Mouse (Mus musculus): ENCODE data around the gene Pigs. TPM values are rescaled to one million over a fixed set of nuclear protein-coding genes. Genes with fewer than 3 reads are reported as not detected.

The Pigs gene
- total and polyA plus RNA-seq, 2 experiments from 2014 or later, result 88.3 to 105 TPM

- peak overlapping the region; percentile 86 for H3K27ac ChIP-seq
- H3K9ac ChIP-seq (replicated peaks; ENCODE audit: low read length), result no peak overlapping the region
- TF ChIP-seq CTCF (IDR thresholded peaks at IDR 0.05; ENCODE audit: low read depth), result no peak
- ATAC-seq (peak; percentile 71), DNase-seq (ENCODE audit: low spot score) (peak; percentile 76)
- peak overlapping the region; percentile 53 for H3K4me2 ChIP-seq (ENCODE audit: low read depth, low read length)
- no peaks in the 10 kb centered on the region for H3K9me3 ChIP-seq (ENCODE audit: low read length)
- no peaks in the 10 kb centered on the region for H3K27me3 ChIP-seq (ENCODE audit: insufficient read depth, low read length)
- peaks cover 8% of the 10 kb centered on the region for H3K4me1 ChIP-seq (ENCODE audit: insufficient read depth, low read length)
- H3K36me3 ChIP-seq (ENCODE audit: insufficient read depth, low read length), result no peaks in the 10 kb centered on the region
- WGBS, result 33% methylated on average over 2 of the region's 2 CpGs
- H3K4me3 ChIP-seq (ENCODE audit: low read length), result peak overlapping the region; percentile 31
Observed at GRCm38 (mm10) chr11:78322076-78322831, 6.0 kb upstream of the Pigs start.

GRCm38 (mm10) chr11:78322860-78323259, 5.4 kb upstream of the Pigs start, which contains the start of gene Aldoc:
Gene Aldoc, plus strand, starts transcription at chr11:78322968.
- peak within 1 kb of the TSS; percentile 86 for H3K27ac ChIP-seq
- no peaks in the 10 kb centered on the region for H3K36me3 ChIP-seq (ENCODE audit: insufficient read depth, low read length)
- H3K9ac ChIP-seq (replicated peaks; ENCODE audit: low read length), result peak within 1 kb of the TSS; percentile 52
- peak within 1 kb of the TSS; percentile 31 for H3K4me3 ChIP-seq (ENCODE audit: low read length)
- no peak for TF ChIP-seq CTCF (IDR thresholded peaks at IDR 0.05; ENCODE audit: low read depth)
- peaks cover 8% of the 10 kb centered on the region for H3K4me1 ChIP-seq (ENCODE audit: insufficient read depth, low read length)
- H3K27me3 ChIP-seq (ENCODE audit: insufficient read depth, low read length), result no peaks in the 10 kb centered on the region
- peak; percentile 89 for ATAC-seq
- peak; percentile 90 for DNase-seq (ENCODE audit: low spot score)
- no peaks in the 10 kb centered on the region for H3K9me3 ChIP-seq (ENCODE audit: low read length)
- WGBS, result 9% methylated on average over 15 of the region's 15 CpGs
- peak within 1 kb of the TSS; percentile 53 for H3K4me2 ChIP-seq (ENCODE audit: low read depth, low read length)

- H3K27ac ChIP-seq, result peak overlapping the region; percentile 86; the same call in 1 of the 2 replicates
- no peak for TF ChIP-seq CTCF (IDR thresholded peaks at IDR 0.05; ENCODE audit: low read depth)
- peak overlapping the region; percentile 53 for H3K4me2 ChIP-seq (ENCODE audit: low read depth, low read length)
- ATAC-seq (peak; percentile 39; the same call in 1 of the 2 replicates), DNase-seq (ENCODE audit: low spot score) (peak; percentile 82)
- peaks cover 8% of the 10 kb centered on the region for H3K4me1 ChIP-seq (ENCODE audit: insufficient read depth, low read length)
- WGBS, result 53% methylated on average over 15 of the region's 15 CpGs
- peak overlapping the region; percentile 52; the same call in 1 of the 2 replicates for H3K9ac ChIP-seq (replicated peaks; ENCODE audit: low read length)
- peak overlapping the region; percentile 31 for H3K4me3 ChIP-seq (ENCODE audit: low read length)
- no peaks in the 10 kb centered on the region for H3K27me3 ChIP-seq (ENCODE audit: insufficient read depth, low read length)
- no peaks in the 10 kb centered on the region for H3K9me3 ChIP-seq (ENCODE audit: low read length)
- H3K36me3 ChIP-seq (ENCODE audit: insufficient read depth, low read length), result no peaks in the 10 kb centered on the region
Observed at GRCm38 (mm10) chr11:78324000-78324785, 4.0 kb upstream of the Pigs start.

GRCm38 (mm10) chr11:78324965-78325364, 3.2 kb upstream of the Pigs start:
- TF ChIP-seq CTCF (IDR thresholded peaks at IDR 0.05; ENCODE audit: low read depth), result 0 out of 2 replicates have a peak, but pooled peaks have one; percentile 9
- Histone ChIP-seq H3K27ac (peak overlapping the region; percentile 86), H3K4me3 (ENCODE audit: low read length) (peak overlapping the region; percentile 31), H3K4me1 (ENCODE audit: insufficient read depth, low read length) (peaks cover 8% of the 10 kb centered on the region), H3K36me3 (ENCODE audit: insufficient read depth, low read length) (no peaks in the 10 kb centered on the region), H3K27me3 (ENCODE audit: insufficient read depth, low read length) (no peaks in the 10 kb centered on the region), H3K4me2 (ENCODE audit: low read depth, low read length) (peak overlapping the region; percentile 53), H3K9ac (replicated peaks; ENCODE audit: low read length) (no peak overlapping the region; the same call in 1 of the 2 replicates), H3K9me3 (ENCODE audit: low read length) (no peaks in the 10 kb centered on the region)
- ATAC-seq, result no peak
- DNase-seq (ENCODE audit: low spot score), result no peak
- 76% methylated on average over 12 of the region's 12 CpGs for WGBS

GRCm38 (mm10) chr11:78327215-78327614, 1.0 kb upstream of the Pigs start:
- Histone ChIP-seq H3K9ac (replicated peaks; ENCODE audit: low read length) (no peak overlapping the region), H3K27ac (no peak overlapping the region), H3K4me1 (ENCODE audit: insufficient read depth, low read length) (peaks cover 8% of the 10 kb centered on the region), H3K4me3 (ENCODE audit: low read length) (no peak overlapping the region), H3K36me3 (ENCODE audit: insufficient read depth, low read length) (no peaks in the 10 kb centered on the region), H3K9me3 (ENCODE audit: low read length) (no peaks in the 10 kb centered on the region), H3K27me3 (ENCODE audit: insufficient read depth, low read length) (no peaks in the 10 kb centered on the region), H3K4me2 (ENCODE audit: low read depth, low read length) (no peak overlapping the region)
- DNase-seq (ENCODE audit: low spot score) (no peak), ATAC-seq (no peak)
- no peak for TF ChIP-seq CTCF (IDR thresholded peaks at IDR 0.05; ENCODE audit: low read depth)
- 88% methylated on average over 4 of the region's 4 CpGs for WGBS

GRCm38 (mm10) chr11:78328512-78329056, 369 bp downstream of the Pigs start:
- TF ChIP-seq CTCF (IDR thresholded peaks at IDR 0.05; ENCODE audit: low read depth), result no peak
- Histone ChIP-seq H3K9me3 (ENCODE audit: low read length) (no peaks in the 10 kb centered on the region), H3K36me3 (ENCODE audit: insufficient read depth, low read length) (peaks cover 4% of the 10 kb centered on the region; the same call in 1 of the 2 replicates), H3K9ac (replicated peaks; ENCODE audit: low read length) (peak overlapping the region; percentile 85), H3K27ac (peak overlapping the region; percentile 43), H3K4me1 (ENCODE audit: insufficient read depth, low read length) (peaks cover 8% of the 10 kb centered on the region), H3K4me2 (ENCODE audit: low read depth, low read length) (peak overlapping the region; percentile 88), H3K27me3 (ENCODE audit: insufficient read depth, low read length) (no peaks in the 10 kb centered on the region), H3K4me3 (ENCODE audit: low read length) (peak overlapping the region; percentile 81)
- WGBS, result under 1% methylated on average over 35 of the region's 41 CpGs
- no peak for DNase-seq (ENCODE audit: low spot score)
- peak; percentile 69 for ATAC-seq
